In genomic region chr15:80913803-80914202, GRCm38 (mm10) we compare ENCODE assay signal across 31 mouse cellular contexts. TPM values are rescaled to one million over a fixed set of nuclear protein-coding genes. Genes with fewer than 3 reads are reported as not detected.
DNase-seq lines count a peak whose midpoint lies in the region; ATAC-seq and TF ChIP-seq lines count a peak whose summit lies in the region.
"Had no signal": no experiment of that assay in that cellular context is flagged by ENCODE, and none has a peak within 500 bp of the region (broad histone marks: within the 10 kb centered on the region; RNA-seq: fewer than 3 reads in every experiment).

No protein-coding gene starts in this region.

- no peak overlapping the region for H3K4me3 ChIP-seq in liver, embryonic 14.5 days (ENCODE audit: insufficient read depth in 1 of 2, low read depth in 2 of 2, low read length in 2 of 2)
- no peak overlapping the region for H3K4me3 ChIP-seq in ES-Bruce4 (ENCODE audit: low read depth, low read length)
- H3K4me3 ChIP-seq: embryonic facial prominence, embryonic 10.5 days; embryonic facial prominence, embryonic 13.5 days; erythroblast, embryonic 14.5 days; forebrain, embryonic 12.5 days; forebrain, embryonic 15.5 days; heart, embryonic 12.5 days; heart, embryonic 15.5 days; hindbrain, embryonic 10.5 days; hindbrain, embryonic 13.5 days; intestine, embryonic 15.5 days had no signal

- H3K36me3 ChIP-seq in liver, embryonic 14.5 days (replicated peaks; ENCODE audit: control insufficient read depth, insufficient read depth, low read depth), result peaks cover 69% of the 10 kb centered on the region
- peaks cover 13% of the 10 kb centered on the region for H3K36me3 ChIP-seq in ES-Bruce4 (ENCODE audit: control insufficient read depth, insufficient read depth, low read length, poor library complexity, severe bottlenecking)

- ATAC-seq in liver, embryonic 14.5 days (ENCODE audit: insufficient read depth), result no peak
- no peak for ATAC-seq in Patski
- ATAC-seq in CD4-positive, CD25-positive, alpha-beta regulatory T cell, adult 4 months, result no peak
- ATAC-seq: activated CD4-positive, CD25-positive, alpha-beta regulatory T cell, adult 4 months; forebrain, embryonic 15.5 days; hindbrain, embryonic 16.5 days; intestine, embryonic 15.5 days had no signal

- TF ChIP-seq POLR2A in ES-Bruce4 (IDR thresholded peaks at IDR 0.05; ENCODE audit: insufficient read depth, low read length), result no peak

- POLR2A ChIA-PET in Patski (lab: Charles Lee), result no interaction called here

- H3K9ac ChIP-seq in liver, embryonic 14.5 days (replicated peaks), result no peak overlapping the region
- no peak overlapping the region for H3K9ac ChIP-seq in ES-Bruce4 (ENCODE audit: low read depth, poor library complexity, severe bottlenecking)
- H3K9ac ChIP-seq: embryonic facial prominence, embryonic 13.5 days; forebrain, embryonic 12.5 days; forebrain, embryonic 15.5 days; heart, embryonic 12.5 days; heart, embryonic 15.5 days; hindbrain, embryonic 13.5 days; intestine, embryonic 15.5 days had no signal

- CTCF ChIA-PET in Patski (lab: Charles Lee), result no interaction called here

- no peaks in the 10 kb centered on the region for H3K27me3 ChIP-seq in liver, embryonic 14.5 days (ENCODE audit: control insufficient read depth, insufficient read depth, low read length)
- H3K27me3 ChIP-seq in ES-Bruce4 (ENCODE audit: control insufficient read depth, insufficient read depth, low read length, poor library complexity, severe bottlenecking) (no peaks in the 10 kb centered on the region), Patski (no peaks in the 10 kb centered on the region)
- H3K27me3 ChIP-seq: embryonic facial prominence, embryonic 13.5 days; forebrain, embryonic 12.5 days; forebrain, embryonic 15.5 days; heart, embryonic 12.5 days; heart, embryonic 15.5 days; hindbrain, embryonic 13.5 days; intestine, embryonic 15.5 days had no signal

- H3K4me1 ChIP-seq in liver, embryonic 14.5 days (replicated peaks; ENCODE audit: control insufficient read depth in 2 of 2, insufficient read depth in 2 of 2, low read length in 1 of 2), result peaks cover 25 to 26% of the 10 kb centered on the region in 2 experiments
- no peaks in the 10 kb centered on the region for H3K4me1 ChIP-seq in ES-Bruce4 (ENCODE audit: control insufficient read depth, insufficient read depth, low read length)
- H3K4me1 ChIP-seq: embryonic facial prominence, embryonic 10.5 days; embryonic facial prominence, embryonic 13.5 days; forebrain, embryonic 12.5 days; forebrain, embryonic 15.5 days; hindbrain, embryonic 10.5 days; hindbrain, embryonic 13.5 days; intestine, embryonic 15.5 days had no signal

- no peak for DNase-seq in liver, embryonic 14.5 days (ENCODE audit: low read depth in 3 of 3, low spot score in 3 of 3)
- DNase-seq in liver, result no peak
- no peak for DNase-seq in Patski (ENCODE audit: low read depth, low spot score)
- DNase-seq in urinary bladder, postnatal 14 days (ENCODE audit: low spot score), result no peak
- DNase-seq in right cerebral cortex, adult 18-20 months, result no peak
- DNase-seq: adrenal gland, adult 8-10 months; adrenal gland, postnatal 25 days; B cell, adult 2 months; cerebellum, adult 11-12 months; cerebellum, adult 8-10 months; cerebellum, postnatal 10 days; cerebellum, postnatal 36 days; embryo, embryonic 11 days; gastrocnemius, postnatal 25 days; heart, adult 18-20 months; heart, postnatal 10 days; heart, postnatal 36 days had no signal

- no peaks in the 10 kb centered on the region for H3K9me3 ChIP-seq in liver, embryonic 14.5 days (ENCODE audit: control insufficient read depth, low read length)
- H3K9me3 ChIP-seq in ES-Bruce4 (replicated peaks; ENCODE audit: control insufficient read depth, insufficient read depth, low read length, poor library complexity, severe bottlenecking), result no peaks in the 10 kb centered on the region
- H3K9me3 ChIP-seq: embryonic facial prominence, embryonic 10.5 days; embryonic facial prominence, embryonic 13.5 days; forebrain, embryonic 12.5 days; forebrain, embryonic 15.5 days; heart, embryonic 12.5 days; heart, embryonic 15.5 days; hindbrain, embryonic 10.5 days; hindbrain, embryonic 13.5 days; intestine, embryonic 15.5 days had no signal

- TF ChIP-seq EP300 in liver, embryonic 14.5 days (IDR thresholded peaks at IDR 0.05; ENCODE audit: low read depth), result no peak
- no peak for TF ChIP-seq EP300 in ES-Bruce4 (IDR thresholded peaks at IDR 0.05; ENCODE audit: insufficient read depth, low read depth, low read length)

- no peak overlapping the region for H3K4me2 ChIP-seq in liver, embryonic 14.5 days (ENCODE audit: low read depth)
- H3K4me2 ChIP-seq: embryonic facial prominence, embryonic 13.5 days; forebrain, embryonic 12.5 days; forebrain, embryonic 15.5 days; heart, embryonic 12.5 days; heart, embryonic 15.5 days; hindbrain, embryonic 13.5 days; intestine, embryonic 15.5 days had no signal

- H3K27ac ChIP-seq in liver, embryonic 14.5 days, result no peak overlapping the region
- no peak overlapping the region for H3K27ac ChIP-seq in ES-Bruce4 (ENCODE audit: insufficient read depth, low read length)
- H3K27ac ChIP-seq: embryonic facial prominence, embryonic 10.5 days; embryonic facial prominence, embryonic 13.5 days; forebrain, embryonic 12.5 days; forebrain, embryonic 15.5 days; heart, embryonic 15.5 days; hindbrain, embryonic 10.5 days; hindbrain, embryonic 13.5 days; intestine, embryonic 15.5 days had no signal

- TF ChIP-seq CTCF in liver, embryonic 14.5 days (IDR thresholded peaks at IDR 0.05; ENCODE audit: low read depth), result 0 out of 2 replicates have a peak, but pooled peaks have one; percentile 19
- TF ChIP-seq CTCF in ES-Bruce4 (IDR thresholded peaks at IDR 0.05; ENCODE audit: low read depth, low read length) (peak; percentile 16), Patski (IDR thresholded peaks at IDR 0.05) (peak; percentile 27)

- WGBS in liver, embryonic 14.5 days (ENCODE audit: insufficient replicate concordance), result 79% methylated on average over 1 of the region's 1 CpGs

- in situ Hi-C loops in Patski (cut with MboI; ENCODE audit: low pct_unique_long_range_greater_than_20kb), result no loop called here

RNA-seq across cellular contexts. Expression of gene Adsl, which starts 34.5 kb away (rescaled TPM):
- polyA plus RNA-seq in liver, embryonic 14.5 days (2012; rRNA removed), result 28.7 and 43.8 TPM in 2 replicates
- 48.2 and 57.5 TPM in 2 replicates for polyA plus RNA-seq in liver, embryonic 14.5 days (2014; fragmentation: Nextera tagmentation; extraction: Ambion mirVana)
- polyA plus RNA-seq in ES-Bruce4 (2011; ENCODE audit: insufficient read depth, insufficient read length, low read depth, missing spikeins) (69.6 and 77.6 TPM in 2 replicates), Patski (2021) (107 TPM)
- 100 to 1,000 TPM; 134 to 161 TPM for polyA plus RNA-seq in CD4-positive, CD25-positive, alpha-beta regulatory T cell, adult 4 months (2017; shearing (Covaris generic))
